Mouse (Mus musculus): ENCODE measurements around the gene Ndel1.
A peak's percentile ranks its signal among the peaks of the same experiment; 100 is the strongest.
"Not testable (repeated sequence)": the region's sequence is repeated elsewhere in the genome, so short reads cannot be mapped to it uniquely, and the experiment has no call there.

Ndel1 gene

GRCm38 (mm10) chr11:68852486-68852901, 19.2 kb downstream of the Ndel1 start:
- peak; percentile 70 for DNase-seq (ENCODE audit: low read depth, low spot score)

GRCm38 (mm10) chr11:68851644-68852485, 19.8 kb downstream of the Ndel1 start:
- DNase-seq (ENCODE audit: low read depth, low spot score) = no peak

- DNase-seq (ENCODE audit: low read depth, low spot score) = no peak
These were observed 20.8 kb downstream of the Ndel1 start for GRCm38 (mm10) chr11:68850862-68851261.

GRCm38 (mm10) chr11:68839606-68840005, 32.1 kb downstream of the Ndel1 start:
- no peak for DNase-seq (ENCODE audit: low read depth, low spot score)

- DNase-seq (ENCODE audit: low read depth, low spot score) = no peak
These were observed 36.6 kb downstream of the Ndel1 start for GRCm38 (mm10) chr11:68835034-68835433.

- DNase-seq (ENCODE audit: low read depth, low spot score) = no peak
These were observed 38.1 kb downstream of the Ndel1 start for GRCm38 (mm10) chr11:68833593-68833992.

- DNase-seq (ENCODE audit: low read depth, low spot score) = no peak
These were observed 38.9 kb downstream of the Ndel1 start for GRCm38 (mm10) chr11:68832793-68833192.

GRCm38 (mm10) chr11:68831580-68831979, 40.1 kb downstream of the Ndel1 start:
- not testable (repeated sequence) for DNase-seq (ENCODE audit: low read depth, low spot score)

GRCm38 (mm10) chr11:68826735-68827134, 44.9 kb downstream of the Ndel1 start:
- no peak for DNase-seq (ENCODE audit: low read depth, low spot score)

GRCm38 (mm10) chr11:68822326-68822725, 49.3 kb downstream of the Ndel1 start:
- DNase-seq (ENCODE audit: low read depth, low spot score) = no peak

- no peak for DNase-seq (ENCODE audit: low read depth, low spot score)
These were observed 52.3 kb downstream of the Ndel1 start for GRCm38 (mm10) chr11:68819226-68819805.

GRCm38 (mm10) chr11:68818416-68818815, 53.2 kb downstream of the Ndel1 start:
- no peak for DNase-seq (ENCODE audit: low read depth, low spot score)

GRCm38 (mm10) chr11:68811881-68812577, 59.6 kb downstream of the Ndel1 start:
- DNase-seq (ENCODE audit: low read depth, low spot score) = no peak

- DNase-seq (ENCODE audit: low read depth, low spot score) = peak; percentile 25
These were observed 63.9 kb downstream of the Ndel1 start for GRCm38 (mm10) chr11:68807787-68808186.

GRCm38 (mm10) chr11:68805148-68805547, 66.5 kb downstream of the Ndel1 start:
- no peak for DNase-seq (ENCODE audit: low read depth, low spot score)

GRCm38 (mm10) chr11:68798258-68798657, 73.4 kb downstream of the Ndel1 start:
- no peak for DNase-seq (ENCODE audit: low read depth, low spot score)

- DNase-seq (ENCODE audit: low read depth, low spot score) = no peak
These were observed 79.9 kb downstream of the Ndel1 start for GRCm38 (mm10) chr11:68791794-68792193.

- no peak for DNase-seq (ENCODE audit: low read depth, low spot score)
These were observed 80.9 kb downstream of the Ndel1 start for GRCm38 (mm10) chr11:68790720-68791119.

- peak; percentile 38 for DNase-seq (ENCODE audit: low read depth, low spot score)
These were observed 84.4 kb downstream of the Ndel1 start for GRCm38 (mm10) chr11:68787222-68787621.

- DNase-seq (ENCODE audit: low read depth, low spot score) = no peak
These were observed 85.8 kb downstream of the Ndel1 start for GRCm38 (mm10) chr11:68785813-68786212.

GRCm38 (mm10) chr11:68782336-68782735, 89.3 kb downstream of the Ndel1 start:
- DNase-seq (ENCODE audit: low read depth, low spot score) = no peak

- no peak for DNase-seq (ENCODE audit: low read depth, low spot score)
These were observed 91.1 kb downstream of the Ndel1 start for GRCm38 (mm10) chr11:68780466-68781114.

Data from skeletal muscle tissue, adult 2 months (tissue).